Mouse (Mus musculus): ENCODE data around the gene 6330409D20Rik. TPM values are rescaled to one million over a fixed set of nuclear protein-coding genes. Genes with fewer than 3 reads are reported as not detected.

The 6330409D20Rik gene
- polyA plus RNA-seq, 1 experiment from 2014 or later, result 3.8 TPM

DNA sequence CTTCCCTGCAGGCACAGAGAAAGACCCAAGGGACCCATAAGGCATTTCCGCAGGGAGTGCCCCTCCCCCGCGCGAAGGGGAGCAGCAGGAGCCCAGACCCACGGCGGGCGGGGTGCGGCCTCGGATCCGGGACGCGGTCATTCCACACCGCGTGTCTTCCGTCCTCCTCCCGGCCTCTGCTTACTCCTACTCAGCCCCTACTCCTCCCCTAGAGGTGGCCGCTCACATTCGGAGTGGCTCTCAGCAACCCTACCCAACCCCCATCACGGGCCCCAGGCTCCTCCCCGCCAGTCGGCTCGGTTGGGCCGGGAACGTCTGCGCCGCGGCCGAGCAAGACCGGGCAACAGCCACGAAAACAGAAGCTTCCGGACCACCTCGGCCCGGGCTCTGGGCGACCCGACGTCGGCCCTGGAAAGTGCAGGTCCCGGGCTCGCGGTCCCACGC lies 28.7 kb downstream of the 6330409D20Rik start:
- under 1% methylated on average over 37 of the region's 41 CpGs for WGBS
- ATAC-seq (ENCODE audit: low FRiP score), result peak; percentile 22
- no peaks in the 10 kb centered on the region for H3K27me3 ChIP-seq (ENCODE audit: control insufficient read depth, insufficient read depth, low read length)
- peak overlapping the region; percentile 79 for H3K4me3 ChIP-seq (replicated peaks; ENCODE audit: low read length)
- peaks cover 16% of the 10 kb centered on the region for H3K4me1 ChIP-seq (replicated peaks; ENCODE audit: control insufficient read depth, insufficient read depth, low read length)
- DNase-seq (ENCODE audit: low spot score), result no peak
- H3K9ac ChIP-seq, result peak overlapping the region; percentile 92
- no peaks in the 10 kb centered on the region for H3K9me3 ChIP-seq (ENCODE audit: control insufficient read depth, low read length)
- peak overlapping the region; percentile 96 for H3K4me2 ChIP-seq (replicated peaks)
- H3K27ac ChIP-seq, result peak overlapping the region; percentile 99
- H3K36me3 ChIP-seq (replicated peaks; ENCODE audit: control insufficient read depth, insufficient read depth), result peaks cover 44% of the 10 kb centered on the region

DNA sequence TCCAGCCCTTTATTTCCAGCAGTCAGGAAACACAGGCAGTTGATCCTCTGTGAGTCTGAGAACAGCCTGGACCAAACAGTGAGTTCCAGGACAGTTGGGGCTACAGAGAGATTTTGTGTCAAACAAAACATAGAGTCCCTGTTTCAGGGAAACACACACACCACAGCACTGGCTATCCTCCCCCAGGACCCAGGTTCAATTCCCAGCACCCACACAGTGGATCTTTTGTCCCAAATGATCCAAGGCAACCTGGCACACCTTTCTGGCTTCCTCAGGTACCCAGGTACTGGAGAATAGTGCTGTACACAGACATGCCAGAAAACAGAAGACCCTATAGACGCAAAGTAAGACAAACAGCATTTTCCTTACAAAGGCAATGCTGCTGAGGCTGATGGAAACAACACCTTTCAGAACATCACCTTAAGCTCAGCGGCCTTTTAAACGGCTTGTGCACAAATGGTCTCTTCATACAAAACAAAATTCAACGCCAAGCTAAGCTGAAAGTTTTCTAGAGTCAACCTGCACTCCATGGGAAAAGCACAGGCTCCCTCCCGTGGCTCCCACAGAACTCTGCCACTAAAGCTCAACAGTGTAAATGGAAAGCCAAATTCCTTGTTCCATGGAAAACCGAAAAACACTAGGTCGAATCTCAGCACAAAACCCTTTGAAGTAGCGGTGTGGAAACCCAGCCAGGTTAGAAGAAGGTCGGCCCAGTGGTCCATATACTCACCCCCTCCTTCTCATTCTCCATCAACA lies 29.3 kb downstream of the 6330409D20Rik start:
- peak overlapping the region; percentile 92 for H3K9ac ChIP-seq
- H3K4me2 ChIP-seq (replicated peaks), result peak overlapping the region; percentile 96
- DNase-seq (ENCODE audit: low spot score) (no peak), ATAC-seq (ENCODE audit: low FRiP score) (no peak)
- H3K36me3 ChIP-seq (replicated peaks; ENCODE audit: control insufficient read depth, insufficient read depth), result peaks cover 50% of the 10 kb centered on the region
- no peaks in the 10 kb centered on the region for H3K27me3 ChIP-seq (ENCODE audit: control insufficient read depth, insufficient read depth, low read length)
- peak overlapping the region; percentile 79 for H3K4me3 ChIP-seq (replicated peaks; ENCODE audit: low read length)
- WGBS, result 35% methylated on average over 9 of the region's 9 CpGs
- no peaks in the 10 kb centered on the region for H3K9me3 ChIP-seq (ENCODE audit: control insufficient read depth, low read length)
- H3K27ac ChIP-seq, result 0 out of 2 replicates have a peak overlapping the region, but pooled peaks have one; percentile 99
- H3K4me1 ChIP-seq (replicated peaks; ENCODE audit: control insufficient read depth, insufficient read depth, low read length), result peaks cover 16% of the 10 kb centered on the region

DNA sequence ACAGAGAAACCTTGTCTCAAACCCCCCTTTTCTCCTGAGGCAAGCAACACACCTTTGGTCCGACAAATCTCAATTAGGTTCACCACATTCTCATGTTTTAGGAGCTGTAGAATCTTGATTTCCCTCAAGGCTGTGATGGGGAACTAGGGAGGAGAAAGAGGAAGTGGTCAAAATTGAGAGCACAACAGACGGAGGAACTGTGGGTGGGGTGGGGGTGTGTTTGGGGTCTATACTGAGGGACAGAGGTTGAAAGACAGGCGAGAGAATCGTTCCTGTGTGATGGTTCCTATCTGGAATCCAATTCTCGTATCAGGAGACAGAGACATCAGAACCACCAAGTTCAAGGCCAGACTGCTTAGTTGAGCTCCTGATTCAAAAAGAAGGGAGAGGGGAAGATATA lies 30.4 kb downstream of the 6330409D20Rik start:
- peaks cover 61% of the 10 kb centered on the region for H3K36me3 ChIP-seq (replicated peaks; ENCODE audit: control insufficient read depth, insufficient read depth)
- ATAC-seq (ENCODE audit: low FRiP score), result no peak

DNA sequence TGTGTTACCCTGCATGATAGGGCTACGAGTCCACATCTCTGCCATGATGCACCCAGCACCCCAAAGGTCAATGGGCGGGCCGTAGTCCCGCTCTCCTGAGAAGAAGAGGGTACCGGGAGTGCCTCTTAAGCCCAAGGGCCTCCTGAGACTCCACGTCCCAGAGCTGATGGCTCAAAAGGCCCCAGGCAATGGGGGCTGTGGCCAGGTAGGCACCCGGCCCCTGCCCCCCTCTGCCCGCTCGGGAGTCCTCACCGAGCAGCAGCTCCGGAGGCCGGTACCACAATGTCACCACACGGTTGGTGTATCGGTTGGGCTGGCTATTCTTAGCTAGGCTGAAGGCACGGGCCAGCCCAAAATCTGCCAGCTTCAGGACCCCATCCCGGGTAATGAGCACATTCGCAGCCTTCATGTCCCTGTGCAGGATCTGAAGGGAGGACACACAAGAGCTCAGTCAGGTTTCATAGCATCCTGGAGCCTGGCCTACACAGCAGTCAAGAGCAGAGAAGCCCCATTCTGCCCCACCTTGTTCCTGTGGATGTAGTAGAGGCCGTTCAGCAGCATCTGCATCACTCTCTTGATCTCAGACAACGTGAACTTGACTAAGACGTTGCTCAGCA lies 31.2 kb downstream of the 6330409D20Rik start:
- Histone ChIP-seq H3K4me2 (replicated peaks) (no peak overlapping the region), H3K27me3 (ENCODE audit: control insufficient read depth, insufficient read depth, low read length) (no peaks in the 10 kb centered on the region), H3K9me3 (ENCODE audit: control insufficient read depth, low read length) (no peaks in the 10 kb centered on the region), H3K9ac (no peak overlapping the region), H3K4me3 (replicated peaks; ENCODE audit: low read length) (no peak overlapping the region), H3K4me1 (replicated peaks; ENCODE audit: control insufficient read depth, insufficient read depth, low read length) (peaks cover 16% of the 10 kb centered on the region), H3K36me3 (replicated peaks; ENCODE audit: control insufficient read depth, insufficient read depth) (peaks cover 69% of the 10 kb centered on the region), H3K27ac (no peak overlapping the region)
- DNase-seq (ENCODE audit: low spot score) (no peak), ATAC-seq (ENCODE audit: low FRiP score) (no peak)
- WGBS, result 94% methylated on average over 20 of the region's 20 CpGs

More for the DNA sequence above, 30.4 kb downstream of the 6330409D20Rik start:
- no peaks in the 10 kb centered on the region for H3K9me3 ChIP-seq (ENCODE audit: control insufficient read depth, low read length)
- H3K27ac ChIP-seq, result no peak overlapping the region
- no peak overlapping the region for H3K4me3 ChIP-seq (replicated peaks; ENCODE audit: low read length)
- no peak overlapping the region for H3K4me2 ChIP-seq (replicated peaks)
- no peak overlapping the region for H3K9ac ChIP-seq
- no peak for DNase-seq (ENCODE audit: low spot score)
- peaks cover 16% of the 10 kb centered on the region for H3K4me1 ChIP-seq (replicated peaks; ENCODE audit: control insufficient read depth, insufficient read depth, low read length)
- H3K27me3 ChIP-seq (ENCODE audit: control insufficient read depth, insufficient read depth, low read length), result no peaks in the 10 kb centered on the region
- 94% methylated on average over 5 of the region's 5 CpGs for WGBS

DNA sequence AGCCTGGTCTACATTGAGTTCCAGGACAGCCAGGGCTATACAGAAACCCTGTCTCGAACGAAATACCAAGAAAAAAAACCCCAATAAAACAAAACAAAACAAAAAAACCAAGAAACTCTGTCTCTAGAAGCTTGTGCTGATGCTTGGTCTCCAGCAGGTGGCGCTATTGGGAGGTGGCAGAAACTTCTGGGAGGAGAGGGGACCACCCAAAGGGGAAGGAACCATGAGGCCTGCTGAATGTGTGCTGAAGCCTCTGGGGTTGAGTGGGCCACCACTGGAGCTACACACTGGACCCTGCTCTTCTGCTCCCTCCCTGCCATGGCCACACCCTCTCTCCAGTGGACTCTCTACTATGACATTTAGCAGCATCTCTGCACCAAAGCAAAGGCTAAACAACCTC lies 32.2 kb downstream of the 6330409D20Rik start:
- no peak for ATAC-seq (ENCODE audit: low FRiP score)

DNA sequence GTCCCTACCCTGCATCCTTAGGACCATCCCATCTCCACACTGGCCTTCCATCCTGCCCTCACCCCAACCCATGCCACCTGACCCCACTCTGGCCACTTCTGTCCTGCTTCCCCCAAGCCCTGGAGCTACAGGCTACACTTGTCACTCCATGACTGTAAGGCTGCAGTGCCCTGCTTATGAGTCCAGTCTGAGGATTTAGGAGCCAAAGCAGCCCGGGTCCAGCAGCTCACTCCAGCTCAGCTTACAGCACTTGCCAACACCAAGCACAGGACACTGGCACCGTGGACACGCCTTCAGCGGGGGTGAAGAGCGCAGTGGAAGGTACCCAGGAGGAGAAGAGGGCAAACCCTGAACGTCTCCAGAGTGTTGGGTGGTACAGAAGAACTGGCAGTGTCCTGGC lies 33.8 kb downstream of the 6330409D20Rik start:
- Histone ChIP-seq H3K4me1 (replicated peaks; ENCODE audit: control insufficient read depth, insufficient read depth, low read length) (peaks cover 8% of the 10 kb centered on the region), H3K36me3 (replicated peaks; ENCODE audit: control insufficient read depth, insufficient read depth) (peaks cover 92% of the 10 kb centered on the region), H3K27ac (no peak overlapping the region), H3K9ac (no peak overlapping the region), H3K27me3 (ENCODE audit: control insufficient read depth, insufficient read depth, low read length) (no peaks in the 10 kb centered on the region), H3K4me3 (replicated peaks; ENCODE audit: low read length) (no peak overlapping the region), H3K9me3 (ENCODE audit: control insufficient read depth, low read length) (no peaks in the 10 kb centered on the region), H3K4me2 (replicated peaks) (no peak overlapping the region)
- ATAC-seq (ENCODE audit: low FRiP score) (no peak), DNase-seq (ENCODE audit: low spot score) (no peak)
- 97% methylated on average over 6 of the region's 6 CpGs for WGBS

More for the DNA sequence above, 32.2 kb downstream of the 6330409D20Rik start:
- no peak overlapping the region for H3K4me2 ChIP-seq (replicated peaks)
- peaks cover 8% of the 10 kb centered on the region for H3K4me1 ChIP-seq (replicated peaks; ENCODE audit: control insufficient read depth, insufficient read depth, low read length)
- no peaks in the 10 kb centered on the region for H3K27me3 ChIP-seq (ENCODE audit: control insufficient read depth, insufficient read depth, low read length)
- H3K9ac ChIP-seq, result no peak overlapping the region
- H3K27ac ChIP-seq, result no peak overlapping the region
- peaks cover 77% of the 10 kb centered on the region for H3K36me3 ChIP-seq (replicated peaks; ENCODE audit: control insufficient read depth, insufficient read depth)
- H3K4me3 ChIP-seq (replicated peaks; ENCODE audit: low read length), result no peak overlapping the region
- no peaks in the 10 kb centered on the region for H3K9me3 ChIP-seq (ENCODE audit: control insufficient read depth, low read length)
- DNase-seq (ENCODE audit: low spot score), result peak; percentile 72
- 49% methylated on average over 3 of the region's 3 CpGs for WGBS

DNA sequence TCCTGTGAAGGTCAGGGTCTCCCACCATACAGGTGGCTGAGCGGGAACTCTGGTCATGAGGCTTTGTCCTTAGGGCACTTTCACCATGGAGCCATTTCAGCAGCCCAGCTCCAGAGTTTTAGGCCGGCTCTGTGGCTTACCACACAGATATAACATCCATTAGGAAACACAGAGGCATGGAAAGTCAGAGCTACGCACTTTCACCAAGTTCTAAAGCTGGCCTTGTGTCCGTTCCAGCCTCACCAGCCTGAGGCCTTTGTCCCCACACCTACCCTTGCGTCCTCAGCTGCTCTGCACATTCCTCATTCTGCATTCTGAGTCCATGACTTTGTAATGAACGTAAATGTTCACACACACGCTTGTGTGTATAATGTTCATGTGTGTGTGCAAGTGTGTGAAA lies 35.8 kb downstream of the 6330409D20Rik start:
- H3K36me3 ChIP-seq (replicated peaks; ENCODE audit: control insufficient read depth, insufficient read depth), result peaks cover 76% of the 10 kb centered on the region
- no peak for DNase-seq (ENCODE audit: low spot score)
- no peaks in the 10 kb centered on the region for H3K27me3 ChIP-seq (ENCODE audit: control insufficient read depth, insufficient read depth, low read length)
- no peak overlapping the region for H3K4me2 ChIP-seq (replicated peaks)
- no peak overlapping the region for H3K9ac ChIP-seq
- no peaks in the 10 kb centered on the region for H3K4me1 ChIP-seq (replicated peaks; ENCODE audit: control insufficient read depth, insufficient read depth, low read length)
- 88% methylated on average over 7 of the region's 7 CpGs for WGBS
- H3K4me3 ChIP-seq (replicated peaks; ENCODE audit: low read length), result no peak overlapping the region
- H3K9me3 ChIP-seq (ENCODE audit: control insufficient read depth, low read length), result no peaks in the 10 kb centered on the region
- ATAC-seq (ENCODE audit: low FRiP score), result no peak
- no peak overlapping the region for H3K27ac ChIP-seq

DNA sequence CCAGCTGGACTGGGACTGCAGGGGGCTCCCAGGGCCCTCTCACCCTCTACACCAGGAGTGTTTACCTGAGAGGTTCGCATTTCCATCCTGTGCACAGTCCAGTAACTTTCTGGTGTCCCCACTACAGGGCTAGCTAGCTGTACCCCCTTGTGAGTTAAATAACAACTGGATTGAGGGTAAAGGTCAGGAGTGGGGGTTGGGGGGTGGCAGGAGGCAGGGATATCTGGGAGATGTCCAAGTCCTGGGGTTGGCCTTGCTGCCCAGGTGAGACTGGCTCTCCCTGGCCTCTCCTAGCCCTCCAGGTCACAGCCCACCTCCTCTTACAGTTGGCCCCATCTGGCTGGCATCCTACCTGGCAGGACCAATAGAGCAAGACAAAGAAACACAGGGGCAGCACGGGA lies 36.8 kb downstream of the 6330409D20Rik start, which contains the start of gene Fpgs:
Gene Fpgs (minus strand): TSS at position 125 of the 401 bp plus-strand sequence.
- H3K27me3 ChIP-seq (ENCODE audit: control insufficient read depth, insufficient read depth, low read length), result no peaks in the 10 kb centered on the region
- H3K27ac ChIP-seq, result no peak within 1 kb of the TSS
- no peaks in the 10 kb centered on the region for H3K4me1 ChIP-seq (replicated peaks; ENCODE audit: control insufficient read depth, insufficient read depth, low read length)
- H3K9ac ChIP-seq, result no peak within 1 kb of the TSS
- DNase-seq (ENCODE audit: low spot score) (no peak), ATAC-seq (ENCODE audit: low FRiP score) (no peak)
- H3K4me2 ChIP-seq (replicated peaks), result no peak within 1 kb of the TSS
- WGBS, result 87% methylated on average over 2 of the region's 2 CpGs
- no peaks in the 10 kb centered on the region for H3K9me3 ChIP-seq (ENCODE audit: control insufficient read depth, low read length)
- H3K36me3 ChIP-seq (replicated peaks; ENCODE audit: control insufficient read depth, insufficient read depth), result peaks cover 66% of the 10 kb centered on the region
- no peak within 1 kb of the TSS for H3K4me3 ChIP-seq (replicated peaks; ENCODE audit: low read length)

DNA sequence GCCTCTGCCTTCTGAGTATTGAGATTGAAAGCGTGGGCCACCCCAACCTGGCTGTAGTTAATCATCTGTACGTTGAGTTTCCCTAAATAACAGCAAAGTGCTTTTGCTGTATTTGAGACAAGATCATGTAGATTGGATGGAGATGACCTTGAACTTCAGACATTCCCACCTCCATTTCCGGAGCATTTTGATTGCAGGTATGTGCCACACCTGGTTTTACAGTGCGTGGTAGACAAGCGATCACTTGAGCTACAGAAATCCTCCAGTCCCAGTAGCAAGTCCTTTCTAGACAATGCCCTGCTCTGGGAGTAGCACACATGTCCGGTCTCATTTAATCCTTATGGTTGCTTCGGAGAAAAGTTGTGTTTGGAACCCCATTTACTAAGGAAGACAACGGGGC lies 37.8 kb downstream of the 6330409D20Rik start:
- Histone ChIP-seq H3K4me3 (replicated peaks; ENCODE audit: low read length) (no peak overlapping the region), H3K9me3 (ENCODE audit: control insufficient read depth, low read length) (no peaks in the 10 kb centered on the region), H3K27me3 (ENCODE audit: control insufficient read depth, insufficient read depth, low read length) (no peaks in the 10 kb centered on the region), H3K36me3 (replicated peaks; ENCODE audit: control insufficient read depth, insufficient read depth) (peaks cover 57% of the 10 kb centered on the region), H3K9ac (no peak overlapping the region), H3K4me1 (replicated peaks; ENCODE audit: control insufficient read depth, insufficient read depth, low read length) (no peaks in the 10 kb centered on the region), H3K4me2 (replicated peaks) (no peak overlapping the region), H3K27ac (no peak overlapping the region)
- DNase-seq (ENCODE audit: low spot score), result no peak
- WGBS, result 95% methylated on average over 8 of the region's 8 CpGs
- no peak for ATAC-seq (ENCODE audit: low FRiP score)

Data from hindbrain, embryonic 14.5 days (tissue).